Mouse (Mus musculus) C2C12 (cell line): ENCODE results near the gene Cdiptos.

Experiments used
- CTCF ChIP-seq: IDR thresholded peaks from one replicate; pipeline ENCODE4 v1.5.1; 2011; ENCODE audit not compliant: control insufficient read depth, insufficient read depth, insufficient read length
- MAX ChIP-seq: IDR thresholded peaks from one replicate; pipeline ENCODE4 v1.6.1; 2011; ENCODE audit warnings: mild to moderate bottlenecking, control low read depth
- MYOD1 ChIP-seq: IDR thresholded peaks from one replicate; pipeline ENCODE4 v1.6.1; 2011; ENCODE audit warnings: low read depth; ENCODE audit not compliant: control insufficient read depth, insufficient read length

GRCm38 (mm10) chr7:127024755-127025555, 49.1 kb upstream of the Cdiptos start:
- TF ChIP-seq CTCF (peak; percentile 82), MYOD1 (no peak), MAX (peak; percentile 84)
